Mouse (Mus musculus) midbrain, embryonic 16.5 days (tissue): ENCODE measurements at regions not wholly inside any gene's neighbourhood (a gene's known extent, or its start where the extent isn't known, plus 50 kb on each side); places are given as distances from the start of the nearest gene placed in this dataset.
A peak's percentile ranks its signal among the peaks of the same experiment; 100 is the strongest.

Experiments used
- ATAC-seq: fragments of 200-750 bp; cut with Nextera tagmentation; 2 replicates; pipeline ENCODE4 v1.8.0; 2017; ENCODE audit warnings: moderate TSS enrichment
- H3K27ac ChIP-seq: fragments of 300-500 bp; sonication (generic); 2 replicates; pipeline ENCODE4 v1.5.1; 2014; ENCODE audit warnings: mild to moderate bottlenecking, low read length, mixed read lengths
- H3K27me3 ChIP-seq: fragments of 300-500 bp; sonication (generic); 2 replicates; pipeline ENCODE4 v1.6.1; 2014; ENCODE audit warnings: low read depth, low read length, mixed read lengths; ENCODE audit not compliant: control insufficient read depth, insufficient read depth
- H3K36me3 ChIP-seq: fragments of 300-500 bp; sonication (generic); 2 replicates; pipeline ENCODE4 v1.6.1; 2014; ENCODE audit warnings: mild to moderate bottlenecking, low read length, moderate library complexity, mixed read lengths; ENCODE audit not compliant: control insufficient read depth, insufficient read depth
- H3K4me1 ChIP-seq: fragments of 300-500 bp; sonication (generic); 2 replicates; pipeline ENCODE4 v1.6.1; 2014; ENCODE audit warnings: mild to moderate bottlenecking, low read length, mixed read lengths; ENCODE audit not compliant: control insufficient read depth, insufficient read depth
- H3K4me2 ChIP-seq: fragments of 300-500 bp; sonication (generic); 2 replicates; pipeline ENCODE4 v1.6.1; 2014; ENCODE audit warnings: mild to moderate bottlenecking, low read length, mixed read lengths
- H3K4me3 ChIP-seq: fragments of 300-500 bp; sonication (generic); 2 replicates; pipeline ENCODE4 v1.5.1; 2014; ENCODE audit warnings: low read depth, mild to moderate bottlenecking, low read length, moderate library complexity, mixed read lengths
- H3K9ac ChIP-seq: fragments of 300-500 bp; sonication (generic); 2 replicates; pipeline ENCODE4 v1.6.1; 2014; ENCODE audit warnings: low read depth, low read length, mixed read lengths
- H3K9me3 ChIP-seq: fragments of 300-500 bp; sonication (generic); replicated peaks from 2 replicates; pipeline ENCODE4 v1.6.1; 2014; ENCODE audit warnings: mild to moderate bottlenecking, low read length, mixed read lengths; ENCODE audit not compliant: control insufficient read depth, poor library complexity, severe bottlenecking
- WGBS: fragments of 180-500 bp; shearing (Covaris S2); extraction: QIAGEN DNeasy Blood & Tissue Kit; methylation state at CpG from one replicate; pipeline ENCODE4 v1.1.7; 2014; 5-methylcytosine and 5-hydroxymethylcytosine counted together

DNA sequence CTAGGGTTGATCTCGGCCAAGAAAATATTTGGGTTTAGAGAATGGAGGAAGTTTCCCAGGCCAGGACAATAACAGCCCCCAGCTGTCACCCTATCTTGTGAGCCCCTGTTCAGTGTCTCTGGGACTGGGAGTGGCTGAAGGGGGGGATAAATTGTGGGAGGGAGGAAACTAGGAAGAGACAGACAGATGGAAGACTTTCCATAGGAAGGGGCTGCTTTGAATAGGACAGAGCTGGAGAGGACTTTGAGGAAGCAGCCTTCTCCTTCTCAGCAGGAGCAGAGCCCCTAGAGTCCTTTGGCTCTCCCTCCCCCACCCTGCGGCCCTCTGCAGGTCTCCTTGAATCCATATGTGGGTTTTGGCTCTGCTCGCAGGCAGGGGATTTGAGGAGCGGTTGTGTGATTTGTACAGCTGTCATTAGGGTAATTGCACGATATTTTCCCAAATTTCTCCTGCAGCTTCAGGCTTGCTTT, 91.6 kb downstream of the H2al1j start:
- Histone ChIP-seq H3K27ac (no peak overlapping the region), H3K4me1 (no peaks in the 10 kb centered on the region), H3K27me3 (no peaks in the 10 kb centered on the region), H3K9ac (no peak overlapping the region), H3K36me3 (no peaks in the 10 kb centered on the region), H3K4me3 (no peak overlapping the region), H3K9me3 (no peaks in the 10 kb centered on the region), H3K4me2 (no peak overlapping the region)
- ATAC-seq: no peak
- WGBS: 42% methylated on average over 5 of the region's 5 CpGs

- peak; percentile 59; the same call in 1 of the 2 replicates for ATAC-seq
- Histone ChIP-seq H3K27ac (0 out of 2 replicates have a peak overlapping the region, but pooled peaks have one; percentile 11), H3K9me3 (no peaks in the 10 kb centered on the region), H3K4me2 (no peak overlapping the region), H3K4me1 (peaks cover 12% of the 10 kb centered on the region), H3K9ac (no peak overlapping the region), H3K4me3 (no peak overlapping the region), H3K27me3 (peaks cover 2% of the 10 kb centered on the region; the same call in 1 of the 2 replicates), H3K36me3 (no peaks in the 10 kb centered on the region)
- WGBS: 50% methylated on average over 12 of the region's 12 CpGs
Observed at GRCm38 (mm10) chrX:11432403-11433004, 104.9 kb downstream of the H2al1j start.

GRCm38 (mm10) chrX:11435338-11435737, 107.7 kb downstream of the H2al1j start:
- H3K36me3 ChIP-seq: no peaks in the 10 kb centered on the region
- H3K27me3 ChIP-seq: peaks cover 2% of the 10 kb centered on the region; the same call in 1 of the 2 replicates
- H3K9ac ChIP-seq: peak overlapping the region; percentile 30; the same call in 1 of the 2 replicates
- no peak overlapping the region for H3K4me2 ChIP-seq
- H3K4me3 ChIP-seq: no peak overlapping the region
- peak; percentile 47; the same call in 1 of the 2 replicates for ATAC-seq
- H3K4me1 ChIP-seq: peaks cover 14% of the 10 kb centered on the region
- no peak overlapping the region for H3K27ac ChIP-seq
- no peaks in the 10 kb centered on the region for H3K9me3 ChIP-seq
- WGBS: 21% methylated on average over 6 of the region's 6 CpGs

GRCm38 (mm10) chrX:11437151-11437944, 109.7 kb downstream of the H2al1j start:
- no peak overlapping the region for H3K4me3 ChIP-seq
- H3K9ac ChIP-seq: no peak overlapping the region
- 33% methylated on average over 12 of the region's 12 CpGs for WGBS
- no peaks in the 10 kb centered on the region for H3K36me3 ChIP-seq
- H3K4me1 ChIP-seq: peaks cover 13% of the 10 kb centered on the region
- ATAC-seq: peak; percentile 72
- H3K9me3 ChIP-seq: no peaks in the 10 kb centered on the region
- no peak overlapping the region for H3K27ac ChIP-seq
- no peaks in the 10 kb centered on the region for H3K27me3 ChIP-seq
- H3K4me2 ChIP-seq: no peak overlapping the region

- Histone ChIP-seq H3K9me3 (no peaks in the 10 kb centered on the region), H3K4me3 (no peak overlapping the region)
- WGBS: 57% methylated on average over 7 of the region's 7 CpGs
Observed at GRCm38 (mm10) chrX:11443543-11443942, 115.9 kb downstream of the H2al1j start.

DNA sequence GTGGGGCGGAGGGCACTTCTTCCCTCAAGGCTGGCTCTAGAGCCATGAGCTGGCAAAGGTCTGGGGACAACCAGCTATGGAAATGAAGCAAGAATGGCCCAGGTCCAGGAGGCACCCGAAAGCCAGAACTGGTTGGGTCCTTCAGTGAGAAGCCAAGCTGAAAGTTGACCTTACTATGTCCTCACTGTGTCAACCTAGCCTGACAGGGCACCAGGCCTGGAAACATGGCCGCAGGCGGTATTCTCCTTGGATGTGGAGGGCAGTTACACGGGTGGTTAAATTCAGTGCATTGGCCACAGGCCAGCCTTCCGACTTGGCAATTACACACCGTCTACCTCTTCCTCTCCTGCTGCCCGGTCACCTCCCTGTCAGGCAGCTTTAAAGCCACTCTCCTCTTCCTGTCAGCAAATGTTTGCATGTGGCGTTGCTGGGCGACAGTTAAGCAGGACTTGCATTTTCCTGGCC, 116.7 kb downstream of the H2al1j start:
- H3K4me1 ChIP-seq: no peaks in the 10 kb centered on the region; the same call in 1 of the 2 replicates
- H3K36me3 ChIP-seq: no peaks in the 10 kb centered on the region
- no peaks in the 10 kb centered on the region for H3K9me3 ChIP-seq
- H3K9ac ChIP-seq: no peak overlapping the region
- WGBS: 72% methylated on average over 10 of the region's 10 CpGs
- ATAC-seq: no peak
- no peaks in the 10 kb centered on the region for H3K27me3 ChIP-seq
- no peak overlapping the region for H3K4me2 ChIP-seq
- H3K4me3 ChIP-seq: no peak overlapping the region
- no peak overlapping the region for H3K27ac ChIP-seq

More at GRCm38 (mm10) chrX:11443543-11443942, 115.9 kb downstream of the H2al1j start:
- ATAC-seq: 0 out of 2 replicates have a peak, but pooled peaks have one; percentile 42
- H3K36me3 ChIP-seq: no peaks in the 10 kb centered on the region
- H3K4me1 ChIP-seq: no peaks in the 10 kb centered on the region; the same call in 1 of the 2 replicates
- H3K4me2 ChIP-seq: no peak overlapping the region
- no peaks in the 10 kb centered on the region for H3K27me3 ChIP-seq
- no peak overlapping the region for H3K9ac ChIP-seq
- H3K27ac ChIP-seq: no peak overlapping the region

GRCm38 (mm10) chrX:11448711-11449110, 121.1 kb downstream of the H2al1j start:
- WGBS: 79% methylated on average over 4 of the region's 4 CpGs
- H3K4me2 ChIP-seq: no peak overlapping the region
- no peaks in the 10 kb centered on the region for H3K36me3 ChIP-seq
- no peaks in the 10 kb centered on the region for H3K27me3 ChIP-seq
- no peak for ATAC-seq
- no peak overlapping the region for H3K9ac ChIP-seq
- no peak overlapping the region for H3K27ac ChIP-seq
- no peaks in the 10 kb centered on the region for H3K9me3 ChIP-seq
- no peaks in the 10 kb centered on the region; the same call in 1 of the 2 replicates for H3K4me1 ChIP-seq
- no peak overlapping the region for H3K4me3 ChIP-seq

DNA sequence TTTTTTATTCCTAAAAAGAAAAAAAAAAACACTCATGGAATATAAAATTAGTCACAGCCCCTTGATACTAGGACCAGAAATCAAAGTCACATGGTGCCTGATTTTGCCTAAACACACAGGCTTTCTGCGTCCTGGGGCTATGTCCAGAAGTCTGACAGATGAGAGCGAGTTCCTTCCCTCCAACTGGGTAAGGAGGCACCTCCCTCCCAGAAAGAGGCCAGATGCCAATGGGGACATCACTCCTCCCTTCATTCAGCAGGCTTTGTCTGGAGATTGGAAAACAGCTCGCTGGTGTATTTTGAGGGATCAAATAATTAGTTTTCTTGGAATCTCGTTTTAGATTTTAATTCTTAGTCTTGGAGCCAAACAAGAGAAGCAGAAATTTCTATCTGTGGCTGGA, 130.9 kb downstream of the H2al1j start:
- no peak overlapping the region for H3K27ac ChIP-seq
- H3K4me1 ChIP-seq: peaks cover 2% of the 10 kb centered on the region; the same call in 1 of the 2 replicates
- no peaks in the 10 kb centered on the region for H3K9me3 ChIP-seq
- no peaks in the 10 kb centered on the region for H3K27me3 ChIP-seq
- H3K4me2 ChIP-seq: no peak overlapping the region
- no peak overlapping the region for H3K4me3 ChIP-seq
- no peaks in the 10 kb centered on the region for H3K36me3 ChIP-seq
- ATAC-seq: no peak
- H3K9ac ChIP-seq: no peak overlapping the region
- 47% methylated on average over 4 of the region's 4 CpGs for WGBS
